Mouse (Mus musculus) MEL (cell line): ENCODE measurements around the gene Usp19. TPM values are rescaled to one million over a fixed set of nuclear protein-coding genes. Genes with fewer than 3 reads are reported as not detected.

Experiments used
- DNase-seq: peaks from one replicate; pipeline ENCODE4 v3.0.0; 2011; ENCODE audit warnings: low read depth, low spot score
- H3K27ac ChIP-seq: 2 replicates; pipeline ENCODE4 v1.5.1; 2012; ENCODE audit warnings: low read depth, mild to moderate bottlenecking, control low read depth, low read length, moderate library complexity; ENCODE audit not compliant: control insufficient read depth
- H3K27me3 ChIP-seq, 2 experiments: fragments of 150-350 bp in 1 of 2; sonication (generic) in 1 of 2; 2 replicates each; pipeline ENCODE4 v1.6.1; 2012; ENCODE audit warnings: low read length in 2 of 2, mild to moderate bottlenecking in 2 of 2, improper control_type of control experiment in 1 of 2, moderate library complexity in 1 of 2; ENCODE audit not compliant: insufficient read depth in 2 of 2, control insufficient read depth in 1 of 2
- H3K36me3 ChIP-seq, 2 experiments: 2 replicates each; pipeline ENCODE4 v1.6.1; 2012 to 2014; ENCODE audit warnings: low read length in 2 of 2, improper control_type of control experiment in 1 of 2, inconsistent platforms in 1 of 2, mild to moderate bottlenecking in 1 of 2; ENCODE audit not compliant: insufficient read depth in 2 of 2, control insufficient read depth in 1 of 2
- H3K4me1 ChIP-seq, 2 experiments: fragments of 150-350 bp in 1 of 2; sonication (generic) in 1 of 2; 2 replicates each; pipeline ENCODE4 v1.6.1; 2012; ENCODE audit warnings: low read length in 2 of 2, improper control_type of control experiment in 1 of 2, mild to moderate bottlenecking in 1 of 2; ENCODE audit not compliant: insufficient read depth in 2 of 2, control insufficient read depth in 1 of 2
- H3K4me3 ChIP-seq, 2 experiments: fragments of 150-350 bp in 1 of 2; sonication (generic) in 1 of 2; 2 replicates each; pipeline ENCODE4 v1.5.1; 2012; ENCODE audit warnings: low read depth in 2 of 2, low read length in 2 of 2, mild to moderate bottlenecking in 2 of 2, moderate library complexity in 2 of 2, control low read depth in 1 of 2, improper control_type of control experiment in 1 of 2; ENCODE audit not compliant: control insufficient read depth in 1 of 2, insufficient read depth in 1 of 2
- H3K79me2 ChIP-seq: 2 replicates; pipeline ENCODE4 v1.6.1; 2012; ENCODE audit warnings: mild to moderate bottlenecking, low read length, moderate library complexity; ENCODE audit not compliant: control insufficient read depth, poor library complexity, insufficient read depth
- H3K9ac ChIP-seq: 2 replicates; pipeline ENCODE4 v1.6.1; 2012; ENCODE audit warnings: low read depth, mild to moderate bottlenecking, control low read depth, low read length, moderate library complexity; ENCODE audit not compliant: control insufficient read depth, poor library complexity, severe bottlenecking
- H3K9me3 ChIP-seq: fragments of 150-350 bp; sonication (generic); replicated peaks from 2 replicates; pipeline ENCODE4 v1.6.1; 2012; ENCODE audit warnings: mild to moderate bottlenecking, low read length, improper control_type of control experiment, moderate library complexity; ENCODE audit not compliant: insufficient read depth
- CHD1 ChIP-seq: IDR thresholded peaks from 2 replicates; pipeline ENCODE4 v1.6.1; 2012; ENCODE audit warnings: low read depth, mild to moderate bottlenecking, inconsistent platforms, low read length, improper control_type of control experiment
- EP300 ChIP-seq, 2 experiments: IDR thresholded peaks; 2 replicates each; pipeline ENCODE4 v1.6.1; 2011; ENCODE audit warnings: improper control_type of control experiment in 2 of 2, low read length in 2 of 2, low read depth in 1 of 2, mild to moderate bottlenecking in 1 of 2
- ETS1 ChIP-seq: IDR thresholded peaks from 2 replicates; pipeline ENCODE4 v1.6.1; 2012; ENCODE audit warnings: low read depth, mild to moderate bottlenecking, inconsistent platforms, low read length, improper control_type of control experiment, moderate library complexity
- GATA1 ChIP-seq: IDR thresholded peaks from 2 replicates; pipeline ENCODE4 v1.6.1; 2011; ENCODE audit warnings: low read depth, low read length, improper control_type of control experiment
- HCFC1 ChIP-seq: IDR thresholded peaks from 2 replicates; pipeline ENCODE4 v1.6.1; 2012; ENCODE audit warnings: low read depth, mild to moderate bottlenecking, inconsistent platforms, low read length, improper control_type of control experiment, moderate library complexity
- MAFK ChIP-seq: IDR thresholded peaks from 2 replicates; pipeline ENCODE4 v1.6.1; 2011; ENCODE audit warnings: low read depth, mild to moderate bottlenecking, low read length, improper control_type of control experiment, borderline replicate concordance
- MAX ChIP-seq: IDR thresholded peaks from 2 replicates; pipeline ENCODE4 v1.6.1; 2011; ENCODE audit warnings: low read length, improper control_type of control experiment
- MAZ ChIP-seq: IDR thresholded peaks from 2 replicates; pipeline ENCODE4 v1.6.1; 2012; ENCODE audit warnings: low read depth, mild to moderate bottlenecking, inconsistent platforms, low read length, improper control_type of control experiment
- MXI1 ChIP-seq: IDR thresholded peaks from 2 replicates; pipeline ENCODE4 v1.6.1; 2011; ENCODE audit warnings: mild to moderate bottlenecking, low read depth, low read length, improper control_type of control experiment
- MYC ChIP-seq: IDR thresholded peaks from 2 replicates; pipeline ENCODE4 v1.6.1; 2011; ENCODE audit warnings: low read depth, mild to moderate bottlenecking, low read length, improper control_type of control experiment, moderate library complexity
- NELFE ChIP-seq: IDR thresholded peaks from 2 replicates; pipeline ENCODE4 v1.6.1; 2011; ENCODE audit warnings: low read depth, low read length, improper control_type of control experiment
- POLR2A ChIP-seq, 2 experiments: IDR thresholded peaks; 2 replicates each; pipeline ENCODE4 v1.6.1; 2011 to 2012; ENCODE audit warnings: low read length in 2 of 2, mild to moderate bottlenecking in 2 of 2, control low read depth in 1 of 2, improper control_type of control experiment in 1 of 2, low read depth in 1 of 2, moderate library complexity in 1 of 2; ENCODE audit not compliant: control insufficient read depth in 1 of 2, insufficient read depth in 1 of 2, poor library complexity in 1 of 2
- POLR2AphosphoS5 ChIP-seq: IDR thresholded peaks from 2 replicates; pipeline ENCODE4 v1.6.1; 2012; ENCODE audit warnings: low read depth, borderline replicate concordance, mild to moderate bottlenecking, inconsistent platforms, low read length, moderate library complexity, mixed read lengths
- SIN3A ChIP-seq: IDR thresholded peaks from 2 replicates; pipeline ENCODE4 v1.6.1; 2012; ENCODE audit warnings: low read length, improper control_type of control experiment, inconsistent platforms
- SMC3 ChIP-seq: IDR thresholded peaks from 2 replicates; pipeline ENCODE4 v1.6.1; 2011; ENCODE audit warnings: low read depth, low read length, improper control_type of control experiment
- TAL1 ChIP-seq: IDR thresholded peaks from 2 replicates; pipeline ENCODE4 v1.6.1; 2012; ENCODE audit warnings: mild to moderate bottlenecking, inconsistent platforms, low read length, moderate library complexity, mixed read lengths
- TBP ChIP-seq: IDR thresholded peaks from 2 replicates; pipeline ENCODE4 v1.8.0; 2011; ENCODE audit warnings: low read depth, low read length, improper control_type of control experiment
- USF1 ChIP-seq: IDR thresholded peaks from 2 replicates; pipeline ENCODE4 v1.6.1; 2014; ENCODE audit warnings: low read depth, mild to moderate bottlenecking, inconsistent platforms, low read length, improper control_type of control experiment, moderate library complexity
- USF2 ChIP-seq, 2 experiments: IDR thresholded peaks; 2 replicates each; pipeline ENCODE4 v1.6.1; 2011 to 2012; ENCODE audit warnings: improper control_type of control experiment in 2 of 2, low read length in 2 of 2, borderline replicate concordance in 1 of 2, inconsistent platforms in 1 of 2, low read depth in 1 of 2, mild to moderate bottlenecking in 1 of 2; ENCODE audit not compliant: insufficient read depth in 1 of 2
- ZC3H11A ChIP-seq: IDR thresholded peaks from 2 replicates; pipeline ENCODE4 v1.6.1; 2012; ENCODE audit warnings: low read depth, mild to moderate bottlenecking, inconsistent platforms, low read length, improper control_type of control experiment
- ZNF384 ChIP-seq: IDR thresholded peaks from 2 replicates; pipeline ENCODE4 v1.6.1; 2012; ENCODE audit warnings: low read depth, mild to moderate bottlenecking, inconsistent platforms, low read length, improper control_type of control experiment
- polyA plus RNA-seq, 2 experiments: library from polyadenylated mRNA; stranded (reverse) in 1 of 2; unstranded in 1 of 2; fragments of >175 nt in 1 of 2; fragments of >200 nt in 1 of 2; gene quantifications; 2 replicates each; pipeline versions ENCODE4 v1.2.1 to v1.2.4; 2012; ENCODE audit warnings: low replicate concordance in 2 of 2, low read depth in 1 of 2; ENCODE audit not compliant: insufficient read length in 2 of 2, insufficient read depth in 1 of 2, missing spikeins in 1 of 2
- total RNA-seq: library from RNA; depleted of rRNA; stranded (reverse); fragments of 300-350 nt; gene quantifications from 2 replicates; pipeline ENCODE4 v1.2.3, GENCODE M21; 2012

Usp19 gene
- total and polyA plus RNA-seq, 3 experiments, result 76.1 to 162 TPM; not detected in 1

GRCm38 (mm10) chr9:108452291-108452906 lies 38.0 kb upstream of the Usp19 start (continued):
- TF ChIP-seq USF1, result no peak
- peak; percentile 91; the same call in 1 of the 2 replicates for TF ChIP-seq CHD1
- peak; percentile 27; the same call in 1 of the 2 replicates for TF ChIP-seq ZC3H11A
- peak in 1 of 2 experiments; percentile 4; a peak in 1 of 4 replicates for TF ChIP-seq POLR2A (IDR thresholded peaks at IDR 0.05; ENCODE audit: control insufficient read depth in 1 of 2, insufficient read depth in 1 of 2, low read depth in 1 of 2, low read length in 2 of 2, poor library complexity in 1 of 2)
- no peak for TF ChIP-seq MAX
- TF ChIP-seq SIN3A, result peak; percentile 81

GRCm38 (mm10) chr9:108452911-108453310 lies 37.5 kb upstream of the Usp19 start:
- peak overlapping the region; percentile 69 to 80 for H3K4me3 ChIP-seq

GRCm38 (mm10) chr9:108453458-108453857 lies 36.9 kb upstream of the Usp19 start:
- DNase-seq, result peak; percentile 64
- Histone ChIP-seq H3K4me3 (peak overlapping the region in 1 of 2 experiments; percentile 23; a peak in 2 of 4 replicates), H3K27ac (peak overlapping the region; percentile 37), H3K79me2 (peaks cover 5% of the 10 kb centered on the region), H3K4me1 (peaks cover 25 to 65% of the 10 kb centered on the region in 2 experiments), H3K36me3 (peaks cover 0 to 29% of the 10 kb centered on the region in 2 experiments; a peak in 2 of 4 replicates), H3K9ac (peak overlapping the region; percentile 12), H3K27me3 (no peaks in the 10 kb centered on the region), H3K9me3 (no peaks in the 10 kb centered on the region)
- TF ChIP-seq TAL1 (no peak), TBP (no peak), EP300 (IDR thresholded peaks at IDR 0.05; ENCODE audit: low read depth in 1 of 2, low read length in 2 of 2) (peak in 1 of 2 experiments; percentile 14; a peak in 1 of 4 replicates), POLR2A (IDR thresholded peaks at IDR 0.05; ENCODE audit: control insufficient read depth in 1 of 2, insufficient read depth in 1 of 2, low read depth in 1 of 2, low read length in 2 of 2, poor library complexity in 1 of 2) (no peak; a peak in 1 of 4 replicates), HCFC1 (0 out of 2 replicates have a peak, but pooled peaks have one; percentile 25), ETS1 (0 out of 2 replicates have a peak, but pooled peaks have one; percentile 3), GATA1 (0 out of 2 replicates have a peak, but pooled peaks have one; percentile 2), ZNF384 (no peak), USF2 (IDR thresholded peaks at IDR 0.05; ENCODE audit: borderline replicate concordance in 1 of 2, insufficient read depth in 1 of 2, low read depth in 1 of 2, low read length in 2 of 2) (no peak), NELFE (0 out of 2 replicates have a peak, but pooled peaks have one; percentile 12), MAFK (no peak), SIN3A (no peak), SMC3 (no peak), USF1 (no peak), MXI1 (peak; percentile 33; the same call in 1 of the 2 replicates), POLR2AphosphoS5 (no peak)

More at GRCm38 (mm10) chr9:108452911-108453310, 37.5 kb upstream of the Usp19 start:
- H3K27me3 ChIP-seq, result no peaks in the 10 kb centered on the region
- no peaks in the 10 kb centered on the region for H3K9me3 ChIP-seq
- H3K27ac ChIP-seq, result peak overlapping the region; percentile 37
- no peak for DNase-seq
- peaks cover 5% of the 10 kb centered on the region for H3K79me2 ChIP-seq
- H3K9ac ChIP-seq, result peak overlapping the region; percentile 50
- H3K4me1 ChIP-seq, result peaks cover 25 to 65% of the 10 kb centered on the region in 2 experiments
- H3K36me3 ChIP-seq, result peaks cover 0 to 29% of the 10 kb centered on the region in 2 experiments; a peak in 2 of 4 replicates
- TF ChIP-seq USF1 (peak; percentile 66; the same call in 1 of the 2 replicates), CHD1 (no peak), MAZ (no peak), MYC (0 out of 2 replicates have a peak, but pooled peaks have one; percentile 6)
- TF ChIP-seq, all 39 proteins: peak for 2
